Mouse (Mus musculus) left cerebral cortex, postnatal 36 days (tissue): ENCODE measurements around the gene Cwc27. TPM values are rescaled to one million over a fixed set of nuclear protein-coding genes. Genes with fewer than 3 reads are reported as not detected.

ENCODE experiments used
- total RNA-seq, 2 experiments: library from RNA; stranded (reverse); gene quantifications; 2 replicates each; pipeline ENCODE4 v1.2.3; 2021

Gene Cwc27
- total RNA-seq, 2 experiments from 2014 or later = 17.3 to 24.1 TPM

Other genes with a start within 250 kb of the Cwc27 start
- gene Srek1ip1, start 24.7 kb downstream of the Cwc27 start, total RNA-seq = 10 to 100 TPM; 16.6 to 19.5 TPM
- gene Shisal2b, start 46.8 kb upstream of the Cwc27 start, total RNA-seq = 1 to 10 TPM; 1.2 to 1.8 TPM
- 100 to 1,000 TPM; 162 to 169 TPM for gene Rgs7bp, start 237.8 kb upstream of the Cwc27 start, total RNA-seq